Mouse (Mus musculus): ENCODE data around the gene Myog. TPM values are rescaled to one million over a fixed set of nuclear protein-coding genes. Genes with fewer than 3 reads are reported as not detected.

Myog gene
- polyA plus RNA-seq, 1 experiment, result 0.09 TPM

- TF ChIP-seq POLR2A (IDR thresholded peaks at IDR 0.05; ENCODE audit: low read depth, low read length), result no peak
- H3K36me3 ChIP-seq (ENCODE audit: control insufficient read depth, insufficient read depth, low read length), result no peaks in the 10 kb centered on the region
- H3K4me1 ChIP-seq (ENCODE audit: control insufficient read depth, insufficient read depth, low read length), result no peaks in the 10 kb centered on the region
- 40% methylated on average over 1 of the region's 1 CpGs for WGBS
- no peak overlapping the region for H3K27ac ChIP-seq (ENCODE audit: insufficient read depth, low read depth, low read length)
- no peaks in the 10 kb centered on the region for H3K27me3 ChIP-seq (replicated peaks; ENCODE audit: control insufficient read depth, insufficient read depth, low read length)
- H3K4me3 ChIP-seq (ENCODE audit: insufficient read depth, low read depth, low read length), result no peak overlapping the region
- no peak for DNase-seq
These were observed 6.7 kb upstream of the Myog start for GRCm38 (mm10) chr1:134283108-134283507.

GRCm38 (mm10) chr1:134285458-134286120 is 4.2 kb upstream of the Myog start:
- Histone ChIP-seq H3K4me3 (ENCODE audit: insufficient read depth, low read depth, low read length) (no peak overlapping the region), H3K27me3 (replicated peaks; ENCODE audit: control insufficient read depth, insufficient read depth, low read length) (no peaks in the 10 kb centered on the region), H3K4me1 (ENCODE audit: control insufficient read depth, insufficient read depth, low read length) (no peaks in the 10 kb centered on the region), H3K27ac (ENCODE audit: insufficient read depth, low read depth, low read length) (no peak overlapping the region), H3K36me3 (ENCODE audit: control insufficient read depth, insufficient read depth, low read length) (no peaks in the 10 kb centered on the region)
- TF ChIP-seq CTCF (conservative IDR thresholded peaks at IDR 0.05; ENCODE audit: insufficient read depth, insufficient read length, low read depth, low read length) (no peak), POLR2A (IDR thresholded peaks at IDR 0.05; ENCODE audit: low read depth, low read length) (no peak)
- 70% methylated on average over 10 of the region's 10 CpGs for WGBS
- DNase-seq, result no peak

DNA sequence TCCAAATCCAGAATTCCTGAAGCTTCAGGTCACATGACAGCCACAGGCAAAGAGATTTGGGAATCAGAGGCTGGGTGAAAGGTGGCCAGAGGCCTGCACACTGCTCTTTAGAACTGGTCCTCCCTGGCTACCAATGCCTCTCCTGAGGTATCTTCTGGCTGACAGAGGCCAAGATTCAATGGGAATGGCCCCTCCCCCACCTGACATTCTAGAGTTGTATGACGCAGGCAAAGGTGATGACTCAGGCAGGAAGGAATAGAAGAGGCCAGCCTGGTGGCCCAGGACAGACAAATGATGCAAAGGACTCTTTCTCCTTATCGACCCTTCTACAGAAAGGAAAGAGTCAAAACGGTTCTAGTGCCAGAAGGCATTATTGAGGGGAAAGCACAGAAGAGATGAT is 1.6 kb upstream of the Myog start:
- no peak for DNase-seq
- no peaks in the 10 kb centered on the region for H3K36me3 ChIP-seq (ENCODE audit: control insufficient read depth, insufficient read depth, low read length)
- H3K27ac ChIP-seq (ENCODE audit: insufficient read depth, low read depth, low read length), result no peak overlapping the region
- H3K4me1 ChIP-seq (ENCODE audit: control insufficient read depth, insufficient read depth, low read length), result no peaks in the 10 kb centered on the region
- WGBS, result 64% methylated on average over 3 of the region's 3 CpGs
- no peak for TF ChIP-seq CTCF (conservative IDR thresholded peaks at IDR 0.05; ENCODE audit: insufficient read depth, insufficient read length, low read depth, low read length)
- TF ChIP-seq POLR2A (IDR thresholded peaks at IDR 0.05; ENCODE audit: low read depth, low read length), result no peak
- H3K27me3 ChIP-seq (replicated peaks; ENCODE audit: control insufficient read depth, insufficient read depth, low read length), result no peaks in the 10 kb centered on the region
- no peak overlapping the region for H3K4me3 ChIP-seq (ENCODE audit: insufficient read depth, low read depth, low read length)

DNA sequence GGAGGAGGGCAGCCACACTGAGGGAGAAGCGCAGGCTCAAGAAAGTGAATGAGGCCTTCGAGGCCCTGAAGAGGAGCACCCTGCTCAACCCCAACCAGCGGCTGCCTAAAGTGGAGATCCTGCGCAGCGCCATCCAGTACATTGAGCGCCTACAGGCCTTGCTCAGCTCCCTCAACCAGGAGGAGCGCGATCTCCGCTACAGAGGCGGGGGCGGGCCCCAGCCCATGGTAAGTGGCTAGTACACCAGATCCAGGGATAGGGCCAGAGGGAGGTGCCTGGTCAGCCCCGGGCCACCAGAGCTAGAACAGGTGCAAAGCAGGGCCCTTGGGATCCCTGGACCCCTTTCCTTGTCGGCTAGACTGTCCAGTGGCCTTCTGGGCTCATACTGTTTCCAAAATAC is 511 bp downstream of the Myog start:
- H3K4me1 ChIP-seq (ENCODE audit: control insufficient read depth, insufficient read depth, low read length), result no peaks in the 10 kb centered on the region; the same call in 1 of the 2 replicates
- H3K4me3 ChIP-seq (ENCODE audit: insufficient read depth, low read depth, low read length), result no peak overlapping the region
- no peaks in the 10 kb centered on the region for H3K27me3 ChIP-seq (replicated peaks; ENCODE audit: control insufficient read depth, insufficient read depth, low read length)
- no peak for DNase-seq
- WGBS, result 94% methylated on average over 12 of the region's 13 CpGs
- no peaks in the 10 kb centered on the region for H3K36me3 ChIP-seq (ENCODE audit: control insufficient read depth, insufficient read depth, low read length)
- no peak for TF ChIP-seq CTCF (conservative IDR thresholded peaks at IDR 0.05; ENCODE audit: insufficient read depth, insufficient read length, low read depth, low read length)
- no peak for TF ChIP-seq POLR2A (IDR thresholded peaks at IDR 0.05; ENCODE audit: low read depth, low read length)
- no peak overlapping the region for H3K27ac ChIP-seq (ENCODE audit: insufficient read depth, low read depth, low read length)

- H3K27ac ChIP-seq (ENCODE audit: insufficient read depth, low read depth, low read length), result no peak overlapping the region
- peak; percentile 63 for TF ChIP-seq CTCF (conservative IDR thresholded peaks at IDR 0.05; ENCODE audit: insufficient read depth, insufficient read length, low read depth, low read length)
- no peak for TF ChIP-seq POLR2A (IDR thresholded peaks at IDR 0.05; ENCODE audit: low read depth, low read length)
- DNase-seq, result peak; percentile 40
- no peaks in the 10 kb centered on the region for H3K36me3 ChIP-seq (ENCODE audit: control insufficient read depth, insufficient read depth, low read length)
- 75% methylated on average over 5 of the region's 5 CpGs for WGBS
- H3K4me3 ChIP-seq (ENCODE audit: insufficient read depth, low read depth, low read length), result no peak overlapping the region
- H3K27me3 ChIP-seq (replicated peaks; ENCODE audit: control insufficient read depth, insufficient read depth, low read length), result no peaks in the 10 kb centered on the region
- no peaks in the 10 kb centered on the region; the same call in 1 of the 2 replicates for H3K4me1 ChIP-seq (ENCODE audit: control insufficient read depth, insufficient read depth, low read length)
These were observed 1.1 kb downstream of the Myog start for GRCm38 (mm10) chr1:134290909-134291308.

GRCm38 (mm10) chr1:134291555-134291954 is 1.8 kb downstream of the Myog start:
- Histone ChIP-seq H3K36me3 (ENCODE audit: control insufficient read depth, insufficient read depth, low read length) (no peaks in the 10 kb centered on the region), H3K4me3 (ENCODE audit: insufficient read depth, low read depth, low read length) (no peak overlapping the region), H3K27ac (ENCODE audit: insufficient read depth, low read depth, low read length) (no peak overlapping the region), H3K4me1 (ENCODE audit: control insufficient read depth, insufficient read depth, low read length) (no peaks in the 10 kb centered on the region; the same call in 1 of the 2 replicates), H3K27me3 (replicated peaks; ENCODE audit: control insufficient read depth, insufficient read depth, low read length) (no peaks in the 10 kb centered on the region)
- WGBS, result 77% methylated on average over 8 of the region's 8 CpGs
- TF ChIP-seq CTCF (conservative IDR thresholded peaks at IDR 0.05; ENCODE audit: insufficient read depth, insufficient read length, low read depth, low read length) (no peak), POLR2A (IDR thresholded peaks at IDR 0.05; ENCODE audit: low read depth, low read length) (no peak)
- no peak for DNase-seq

DNA sequence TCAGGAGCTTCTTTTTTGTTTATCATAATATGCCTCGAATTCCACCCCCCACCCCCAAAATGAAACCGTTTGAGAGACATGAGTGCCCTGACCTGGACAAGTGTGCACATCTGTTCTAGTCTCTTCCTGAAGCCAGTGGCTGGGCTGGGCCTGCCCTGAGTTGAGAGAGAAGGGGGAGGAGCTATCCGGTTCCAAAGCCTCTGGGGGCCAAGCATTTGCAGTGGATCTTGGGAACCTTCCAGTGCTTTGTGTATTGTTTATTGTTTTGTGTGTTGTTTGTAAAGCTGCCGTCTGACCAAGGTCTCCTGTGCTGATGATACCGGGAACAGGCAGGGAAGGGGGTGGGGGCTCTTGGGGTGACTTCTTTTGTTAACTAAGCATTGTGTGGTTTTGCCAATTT is 2.3 kb downstream of the Myog start:
- WGBS, result 47% methylated on average over 5 of the region's 5 CpGs
- Histone ChIP-seq H3K4me1 (ENCODE audit: control insufficient read depth, insufficient read depth, low read length) (no peaks in the 10 kb centered on the region; the same call in 1 of the 2 replicates), H3K27ac (ENCODE audit: insufficient read depth, low read depth, low read length) (no peak overlapping the region), H3K4me3 (ENCODE audit: insufficient read depth, low read depth, low read length) (no peak overlapping the region), H3K27me3 (replicated peaks; ENCODE audit: control insufficient read depth, insufficient read depth, low read length) (no peaks in the 10 kb centered on the region), H3K36me3 (ENCODE audit: control insufficient read depth, insufficient read depth, low read length) (no peaks in the 10 kb centered on the region)
- TF ChIP-seq CTCF (conservative IDR thresholded peaks at IDR 0.05; ENCODE audit: insufficient read depth, insufficient read length, low read depth, low read length), result no peak
- no peak for TF ChIP-seq POLR2A (IDR thresholded peaks at IDR 0.05; ENCODE audit: low read depth, low read length)
- peak; percentile 29 for DNase-seq

Data from kidney, adult 2 months (tissue).